Mouse (Mus musculus) CD4-positive, CD25-positive, alpha-beta regulatory T cell (primary cell): ENCODE data around the gene Tchhl1. TPM values are rescaled to one million over a fixed set of nuclear protein-coding genes. Genes with fewer than 3 reads are reported as not detected.

Experiments
- polyA plus RNA-seq: library from polyadenylated mRNA; unstranded; fragments of 100-300 nt; shearing (Covaris generic); gene quantifications from one replicate; pipeline ENCODE4 v1.2.1, GENCODE M21; 2017

The Tchhl1 gene
- polyA plus RNA-seq = not detected

DNA sequence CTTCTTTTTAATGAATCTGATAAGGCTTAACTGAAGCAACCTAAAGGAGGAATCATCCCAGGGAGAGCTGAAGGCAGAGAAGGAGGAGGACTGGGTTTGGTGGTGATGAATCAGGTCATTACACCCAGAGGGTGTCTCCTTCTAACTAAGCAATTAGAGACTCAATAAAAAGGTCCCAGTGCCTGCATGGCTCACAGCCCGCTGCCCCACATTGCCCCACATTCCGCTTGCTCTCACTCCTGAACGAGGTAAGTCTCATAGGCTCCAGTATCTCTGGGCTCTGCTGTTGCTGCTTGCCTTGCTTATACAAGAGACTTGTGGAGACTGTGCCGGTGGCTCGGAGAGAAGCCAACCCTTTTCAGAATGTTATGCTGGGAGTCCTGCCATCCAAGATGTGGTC lies at the start of gene Tchhl1:
Gene Tchhl1 (plus strand): TSS at position 194 of the 400 bp plus-strand sequence.

DNA sequence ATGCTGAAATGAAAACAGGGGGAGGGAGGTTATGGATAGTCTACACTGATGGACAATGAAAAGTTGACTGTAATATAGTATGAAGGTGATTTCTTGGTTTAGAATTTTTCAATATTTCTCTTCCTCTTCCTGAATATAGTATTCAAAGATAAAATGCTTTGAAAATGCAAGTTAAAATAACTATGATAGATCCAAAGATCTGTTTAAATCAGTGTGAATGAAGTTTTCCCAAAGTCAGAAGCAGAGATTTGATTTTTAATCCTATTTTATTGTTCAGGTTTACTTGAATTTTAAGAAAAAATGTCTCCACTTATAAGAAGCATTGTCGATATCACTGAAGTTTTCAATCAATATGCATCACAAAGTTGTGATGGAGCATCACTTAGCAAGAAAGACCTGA lies 26.5 kb upstream of the Tchhl1 start, which contains the start of gene Tchh:
Gene Tchh (plus strand): TSS at position 301 of the 400 bp plus-strand sequence.

DNA sequence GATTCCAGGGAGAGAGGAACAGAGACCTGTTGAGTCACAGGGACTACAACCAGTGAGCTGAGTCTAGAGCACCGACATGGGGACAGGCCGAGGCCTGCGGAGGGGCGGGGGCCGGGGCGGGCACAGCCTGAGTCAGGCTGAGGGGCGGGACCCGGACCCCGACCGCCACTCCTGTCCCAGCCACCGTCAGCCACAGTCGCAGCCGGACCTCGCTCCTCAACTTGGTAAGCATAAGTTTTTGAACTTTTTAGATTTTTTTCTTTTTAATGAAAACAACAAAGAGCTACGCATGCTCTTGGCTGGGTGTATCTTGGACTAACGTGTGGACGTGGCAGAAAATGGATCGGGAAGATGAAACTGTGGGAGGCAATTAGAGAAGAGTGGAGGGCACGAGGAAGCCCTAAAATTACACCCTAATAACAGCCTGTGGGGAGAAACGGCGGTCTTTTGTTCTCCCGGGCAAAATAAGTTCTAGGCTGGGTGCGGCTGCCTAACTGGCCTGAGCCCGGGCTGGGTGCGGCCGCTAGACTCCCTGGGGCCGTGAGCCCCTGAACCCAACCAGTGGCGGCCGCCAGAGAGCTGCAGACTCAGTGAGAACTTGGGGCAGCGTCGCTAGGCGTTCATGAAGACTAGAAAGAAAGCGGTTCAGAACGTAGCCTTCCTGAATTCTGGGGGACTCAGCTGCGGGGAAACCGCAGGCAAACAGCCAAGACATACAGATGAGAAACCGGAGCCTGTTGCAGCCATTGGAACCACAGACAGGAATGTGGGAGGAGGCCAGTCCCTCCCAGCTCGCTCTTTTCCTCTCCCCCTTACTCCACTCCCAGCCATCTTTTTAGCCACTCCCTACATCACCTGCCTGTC lies 52.0 kb downstream of the Tchhl1 start, which contains the start of gene S100a11:
Gene S100a11 (plus strand): TSS at position 159 of the 864 bp plus-strand sequence.

Other genes starting within 250 kb of the Tchhl1 start
- gene Flg, start 195.2 kb upstream of the Tchhl1 start, polyA plus RNA-seq = not detected
- gene Hrnr, start 149.0 kb upstream of the Tchhl1 start, polyA plus RNA-seq = not detected
- 0.06 TPM for gene Rptn, start 75.1 kb upstream of the Tchhl1 start, polyA plus RNA-seq
- gene Tchh, start 26.4 kb upstream of the Tchhl1 start, polyA plus RNA-seq = 0.02 TPM
- 396 TPM for gene S100a11, start 51.7 kb downstream of the Tchhl1 start, polyA plus RNA-seq
- gene S100a10, start 86.3 kb downstream of the Tchhl1 start, polyA plus RNA-seq = 882 TPM
- gene Tdpoz2, start 183.9 kb downstream of the Tchhl1 start, polyA plus RNA-seq = not detected
- gene Tdpoz1, start 207.6 kb downstream of the Tchhl1 start, polyA plus RNA-seq = not detected
- gene Gm37596, start 224.3 kb downstream of the Tchhl1 start, polyA plus RNA-seq = not detected